Mouse (Mus musculus) T-helper 2 cell (primary cell): ENCODE data around the gene Pkd1l2.

Experiments used
- in situ Hi-C: fragments of 300-600 bp; cut with MboI, MseI; formaldehyde crosslinking; loops from one replicate; pipeline ENCODE4 v1.15.1; 2025; ENCODE audit warnings: high pct_unique_total_duplicates

Pkd1l2 gene

GRCm38 (mm10) chr8:117082399-117082872 lies at the start of gene Pkd1l2:
Gene Pkd1l2 (minus strand): TSS chr8:117082449.
- in situ Hi-C loops, result no loop called here

GRCm38 (mm10) chr8:117127063-117127462 lies 44.8 kb upstream of the Pkd1l2 start:
- in situ Hi-C loops, result no loop called here

- in situ Hi-C loops, result no loop called here
These were observed 44.2 kb upstream of the Pkd1l2 start for GRCm38 (mm10) chr8:117126411-117126810.

GRCm38 (mm10) chr8:117125854-117126253 lies 43.6 kb upstream of the Pkd1l2 start:
- in situ Hi-C loops, result no loop called here

GRCm38 (mm10) chr8:117123850-117124633 lies 41.8 kb upstream of the Pkd1l2 start:
- in situ Hi-C loops, result no loop called here

GRCm38 (mm10) chr8:117121277-117121676 lies 39.0 kb upstream of the Pkd1l2 start:
- in situ Hi-C loops, result no loop called here

GRCm38 (mm10) chr8:117118409-117118808 lies 36.2 kb upstream of the Pkd1l2 start:
- in situ Hi-C loops, result no loop called here

GRCm38 (mm10) chr8:117116534-117116933 lies 34.3 kb upstream of the Pkd1l2 start:
- in situ Hi-C loops, result no loop called here

- in situ Hi-C loops, result no loop called here
These were observed 33.6 kb upstream of the Pkd1l2 start for GRCm38 (mm10) chr8:117115676-117116446.

GRCm38 (mm10) chr8:117115094-117115493 lies 32.8 kb upstream of the Pkd1l2 start:
- in situ Hi-C loops, result no loop called here

- in situ Hi-C loops, result no loop called here
These were observed 30.0 kb upstream of the Pkd1l2 start for GRCm38 (mm10) chr8:117112261-117112660.

- in situ Hi-C loops, result no loop called here
These were observed 29.4 kb upstream of the Pkd1l2 start for GRCm38 (mm10) chr8:117111641-117112040.

GRCm38 (mm10) chr8:117109801-117110390 lies 27.6 kb upstream of the Pkd1l2 start:
- in situ Hi-C loops, result no loop called here

GRCm38 (mm10) chr8:117109018-117109711 lies 26.9 kb upstream of the Pkd1l2 start:
- in situ Hi-C loops, result no loop called here

GRCm38 (mm10) chr8:117107533-117107932 lies 25.3 kb upstream of the Pkd1l2 start:
- in situ Hi-C loops, result no loop called here

GRCm38 (mm10) chr8:117097564-117098191 lies 15.4 kb upstream of the Pkd1l2 start:
- in situ Hi-C loops, result loop anchor here (10.0 kb wide), 1 partner anchor 1133 kb away; no protein-coding TSS in a partner anchor

GRCm38 (mm10) chr8:117097051-117097563 lies 14.9 kb upstream of the Pkd1l2 start:
- in situ Hi-C loops, result loop anchor here (10.0 kb wide), 1 partner anchor 1132 kb away; no protein-coding TSS in a partner anchor

- in situ Hi-C loops, result loop anchor here (10.0 kb wide), 1 partner anchor 1131 kb away; no protein-coding TSS in a partner anchor
These were observed 13.4 kb upstream of the Pkd1l2 start, which contains the start of gene Bco1 for GRCm38 (mm10) chr8:117095647-117096046. Gene Bco1 (plus strand): TSS chr8:117095854.

GRCm38 (mm10) chr8:117094053-117094452 lies 11.8 kb upstream of the Pkd1l2 start:
- in situ Hi-C loops, result loop anchor here (10.0 kb wide), 1 partner anchor 1129 kb away; no protein-coding TSS in a partner anchor

- in situ Hi-C loops, result loop anchor here (10.0 kb wide), 1 partner anchor 1125 kb away; no protein-coding TSS in a partner anchor
These were observed 7.6 kb upstream of the Pkd1l2 start for GRCm38 (mm10) chr8:117089802-117090201.
